Mouse (Mus musculus) retina, postnatal 1 day (tissue): Measurements from ENCODE around the gene Rab39b.

Source experiments
- DNase-seq: peaks from one replicate; pipeline ENCODE4 v3.0.0-alpha.2; 2012

The Rab39b gene

DNA sequence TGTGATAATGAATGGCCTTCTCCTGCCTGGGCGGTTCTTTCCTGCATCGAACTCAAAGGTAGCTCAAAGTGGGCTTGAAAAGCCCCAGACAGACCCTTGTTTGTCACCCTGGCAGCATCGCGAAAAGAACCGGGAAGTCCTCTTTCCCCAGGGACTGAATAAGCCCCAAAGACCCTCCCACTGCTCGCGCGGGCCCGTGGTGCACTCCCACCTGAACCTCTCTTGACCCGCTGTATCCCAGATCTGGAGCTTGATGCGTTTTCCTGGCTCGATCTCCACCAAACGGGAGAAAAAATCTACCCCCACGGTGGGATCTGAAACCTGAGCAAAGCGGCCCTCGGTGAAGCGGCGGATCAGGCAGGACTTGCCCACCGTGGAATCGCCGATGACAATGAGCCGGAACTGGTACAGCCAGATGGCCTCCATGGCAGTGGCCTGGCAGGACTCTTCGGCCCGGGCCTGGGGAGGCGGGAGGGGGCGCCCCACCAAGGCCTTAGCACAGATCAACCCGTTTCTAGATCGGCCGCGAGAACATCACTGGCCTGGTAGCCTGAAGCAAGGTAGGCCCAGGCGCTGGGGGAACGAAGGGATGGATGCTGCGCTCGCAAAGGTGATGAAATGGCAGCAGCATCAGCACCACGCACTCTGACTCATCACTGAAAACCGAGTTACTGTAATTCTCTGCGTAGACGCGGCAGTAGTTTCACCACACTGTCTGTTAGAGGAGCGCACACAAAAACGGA, at the start of gene Rab39b:
Rab39b (minus strand) TSS at position 650 of the 743 bp plus-strand sequence.
- peak; percentile 78 for DNase-seq

DNA sequence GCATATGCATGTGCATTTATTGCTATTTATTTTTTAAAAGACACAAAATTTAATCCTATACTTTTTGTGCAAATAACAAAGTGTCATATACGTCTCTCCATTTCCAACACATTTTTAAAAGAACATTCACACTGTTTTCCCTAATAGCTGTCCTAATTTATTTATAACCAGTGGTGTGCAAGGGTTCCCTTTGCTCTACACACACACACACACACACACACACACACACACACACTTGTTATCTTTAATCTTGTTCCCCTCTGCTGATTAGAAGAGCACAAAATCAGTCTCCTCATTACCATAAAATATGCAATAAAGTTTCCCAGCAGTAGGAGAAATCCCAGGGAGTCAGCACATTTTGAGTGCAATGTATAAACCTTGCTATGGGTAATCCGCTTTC, 508 bp upstream of the Rab39b start:
- DNase-seq = no peak
